Comparison of ENCODE assay signal across 22 mouse cellular contexts in the genomic region with DNA sequence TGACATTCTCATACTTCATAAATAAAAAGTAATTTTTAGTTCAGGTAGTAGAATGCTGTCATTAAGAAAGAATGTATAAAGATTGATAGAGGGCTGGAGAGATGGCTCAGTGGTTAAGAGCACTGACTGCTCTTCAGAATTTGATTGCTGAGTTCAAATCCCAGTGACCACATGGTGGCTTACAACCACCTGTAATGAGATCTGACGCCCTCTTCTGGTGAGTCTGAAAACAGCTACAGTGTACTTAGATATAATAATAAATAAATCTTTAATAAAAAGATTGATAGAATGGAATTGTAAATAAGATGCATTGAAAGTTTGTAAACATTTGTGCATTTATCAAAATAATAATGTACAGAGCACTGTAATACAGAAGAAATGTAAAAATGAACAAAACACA. TPM values are rescaled to one million over a fixed set of nuclear protein-coding genes. Genes with fewer than 3 reads are reported as not detected.
DNase-seq lines count a peak whose midpoint lies in the region; ATAC-seq and TF ChIP-seq lines count a peak whose summit lies in the region.
"Had no signal": no experiment of that assay in that cellular context is flagged by ENCODE, and none has a peak within 500 bp of the region (broad histone marks: within the 10 kb centered on the region; RNA-seq: fewer than 3 reads in every experiment).

No protein-coding gene starts in this region.

- ATAC-seq in hindbrain, postnatal 0 days: no peak
- ATAC-seq in hindbrain, embryonic 14.5 days (ENCODE audit: low FRiP score): no peak
- no peak for ATAC-seq in lung, postnatal 0 days
- ATAC-seq: activated CD4-positive, CD25-positive, alpha-beta regulatory T cell, adult 4 months; forebrain, embryonic 16.5 days; midbrain, embryonic 15.5 days had no signal

- no peaks in the 10 kb centered on the region for H3K9me3 ChIP-seq in hindbrain, postnatal 0 days (ENCODE audit: low read length)
- H3K9me3 ChIP-seq in hindbrain, embryonic 14.5 days (ENCODE audit: control insufficient read depth, low read length): no peaks in the 10 kb centered on the region
- no peaks in the 10 kb centered on the region for H3K9me3 ChIP-seq in lung, postnatal 0 days (ENCODE audit: low read length)
- H3K9me3 ChIP-seq: hindbrain, embryonic 13.5 days; limb, embryonic 10.5 days; lung, embryonic 15.5 days; midbrain, embryonic 15.5 days had no signal

- no peak overlapping the region for H3K4me3 ChIP-seq in hindbrain, postnatal 0 days (ENCODE audit: low read length)
- no peak overlapping the region for H3K4me3 ChIP-seq in hindbrain, embryonic 14.5 days (replicated peaks; ENCODE audit: low read length)
- no peak overlapping the region for H3K4me3 ChIP-seq in lung, postnatal 0 days (ENCODE audit: low read depth, low read length)
- H3K4me3 ChIP-seq: heart, embryonic 12.5 days; hindbrain, embryonic 13.5 days; limb, embryonic 10.5 days; lung, embryonic 15.5 days; midbrain, embryonic 15.5 days had no signal

- no peak overlapping the region for H3K4me2 ChIP-seq in hindbrain, postnatal 0 days (ENCODE audit: low read depth, low read length)
- no peak overlapping the region for H3K4me2 ChIP-seq in hindbrain, embryonic 14.5 days (replicated peaks)
- H3K4me2 ChIP-seq in lung, postnatal 0 days (replicated peaks; ENCODE audit: low read depth, low read length): no peak overlapping the region
- H3K4me2 ChIP-seq: heart, embryonic 12.5 days; hindbrain, embryonic 13.5 days; lung, embryonic 15.5 days; midbrain, embryonic 15.5 days had no signal

- no peak for TF ChIP-seq EP300 in lung, postnatal 0 days (IDR thresholded peaks at IDR 0.05)

- DNase-seq in hindbrain, postnatal 0 days (ENCODE audit: low spot score): no peak
- DNase-seq in hindbrain, embryonic 14.5 days (ENCODE audit: low spot score): no peak
- no peak for DNase-seq in lung, postnatal 0 days (ENCODE audit: low spot score)
- DNase-seq in lung, postnatal 10 days: no peak
- DNase-seq in CD4-positive helper T cell, adult 2 months (ENCODE audit: low read depth, low spot score): peak; percentile 10
- peak; percentile 28 for DNase-seq in splenic B cell, adult 2 months (ENCODE audit: low read depth, low spot score)
- no peak for DNase-seq in ovary, adult 18-20 months (ENCODE audit: low spot score)
- DNase-seq in urinary bladder, adult 2 months (ENCODE audit: low spot score): no peak
- DNase-seq: adrenal gland, postnatal 10 days; cerebellum, postnatal 14 days; embryo, embryonic 11 days; heart, postnatal 14 days; kidney, adult 11 months had no signal

- no peaks in the 10 kb centered on the region; the same call in 1 of the 2 replicates for H3K4me1 ChIP-seq in hindbrain, postnatal 0 days (ENCODE audit: insufficient read depth, low read length)
- peaks cover 15% of the 10 kb centered on the region for H3K4me1 ChIP-seq in hindbrain, embryonic 14.5 days (replicated peaks; ENCODE audit: control insufficient read depth, insufficient read depth, low read length)
- H3K4me1 ChIP-seq in lung, postnatal 0 days (ENCODE audit: insufficient read depth, low read depth, low read length): peaks cover 10% of the 10 kb centered on the region

- no peaks in the 10 kb centered on the region for H3K36me3 ChIP-seq in hindbrain, postnatal 0 days (ENCODE audit: insufficient read depth, low read length)
- no peaks in the 10 kb centered on the region for H3K36me3 ChIP-seq in hindbrain, embryonic 14.5 days (replicated peaks; ENCODE audit: control insufficient read depth, insufficient read depth)
- no peaks in the 10 kb centered on the region for H3K36me3 ChIP-seq in lung, postnatal 0 days (ENCODE audit: insufficient read depth, low read length)
- no peaks in the 10 kb centered on the region for H3K36me3 ChIP-seq in splenic B cell, adult 2 months (ENCODE audit: control insufficient read depth, insufficient read depth, low read length, poor library complexity, severe bottlenecking)
- H3K36me3 ChIP-seq: heart, embryonic 12.5 days; hindbrain, embryonic 13.5 days; limb, embryonic 10.5 days; lung, embryonic 15.5 days; midbrain, embryonic 15.5 days had no signal

- H3K9ac ChIP-seq in hindbrain, postnatal 0 days (replicated peaks; ENCODE audit: low read length): no peak overlapping the region
- no peak overlapping the region for H3K9ac ChIP-seq in hindbrain, embryonic 14.5 days
- no peak overlapping the region for H3K9ac ChIP-seq in lung, postnatal 0 days (replicated peaks; ENCODE audit: low read depth)
- H3K9ac ChIP-seq: heart, embryonic 12.5 days; hindbrain, embryonic 13.5 days; lung, embryonic 15.5 days; midbrain, embryonic 15.5 days had no signal

- 16% methylated on average over 1 of the region's 1 CpGs for WGBS in hindbrain, postnatal 0 days
- WGBS in hindbrain, embryonic 14.5 days: 3% methylated on average over 1 of the region's 1 CpGs
- WGBS in lung, postnatal 0 days: 0% methylated on average over 1 of the region's 1 CpGs

- no peaks in the 10 kb centered on the region for H3K27me3 ChIP-seq in hindbrain, postnatal 0 days (ENCODE audit: insufficient read depth, low read length)
- H3K27me3 ChIP-seq in hindbrain, embryonic 14.5 days (ENCODE audit: control insufficient read depth, insufficient read depth, low read length): no peaks in the 10 kb centered on the region
- H3K27me3 ChIP-seq in lung, postnatal 0 days (replicated peaks; ENCODE audit: insufficient read depth, low read length): 0 out of 2 replicates have a peak, but pooled peaks cover 7% of the 10 kb centered on the region
- 0 out of 2 replicates have a peak, but pooled peaks cover 2% of the 10 kb centered on the region for H3K27me3 ChIP-seq in splenic B cell, adult 2 months (ENCODE audit: control insufficient read depth, insufficient read depth, low read length, poor library complexity, severe bottlenecking)

- TF ChIP-seq CTCF in hindbrain, postnatal 0 days (IDR thresholded peaks at IDR 0.05; ENCODE audit: low read depth): peak; percentile 22; the same call in 1 of the 2 replicates
- TF ChIP-seq CTCF in lung, postnatal 0 days (IDR thresholded peaks at IDR 0.05): peak; percentile 28

- no peak overlapping the region for H3K27ac ChIP-seq in hindbrain, postnatal 0 days
- no peak overlapping the region for H3K27ac ChIP-seq in hindbrain, embryonic 14.5 days
- no peak overlapping the region for H3K27ac ChIP-seq in lung, postnatal 0 days (ENCODE audit: low read length)
- H3K27ac ChIP-seq: hindbrain, embryonic 13.5 days; limb, embryonic 10.5 days; lung, embryonic 15.5 days; midbrain, embryonic 15.5 days had no signal

RNA-seq across cellular contexts. Expression of a gene that starts 2.5 kb away (rescaled TPM):
- total RNA-seq in hindbrain, postnatal 0 days (2014; rRNA removed): 14.4 and 18.7 TPM in 2 replicates
- 7.4 and 9.0 TPM in 2 replicates for polyA plus RNA-seq in hindbrain, postnatal 0 days (2015; fragmentation: Nextera tagmentation; extraction: Ambion mirVana)
- 14.3 and 16.7 TPM in 2 replicates for polyA plus RNA-seq in hindbrain, embryonic 14.5 days (2014; fragmentation: Nextera tagmentation; extraction: Ambion mirVana)
- polyA plus RNA-seq in lung, postnatal 0 days (2015; fragmentation: Nextera tagmentation; extraction: Ambion mirVana): 0.45 and 0.55 TPM in 2 replicates
- 3.0 and 3.1 TPM in 2 replicates for polyA plus RNA-seq in urinary bladder, adult 2 months (2012; rRNA removed)
- total RNA-seq: granulocyte monocyte progenitor cell, adult 5-6 weeks; megakaryocyte, adult 5-6 weeks had no signal
- polyA plus RNA-seq: activated CD4-positive, CD25-positive, alpha-beta regulatory T cell, adult 4 months had no signal

RNA-seq across cellular contexts. Expression of a gene that starts 7.1 kb away (rescaled TPM):
- 13.8 and 18.5 TPM in 2 replicates for total RNA-seq in hindbrain, postnatal 0 days (2014; rRNA removed)
- polyA plus RNA-seq in hindbrain, postnatal 0 days (2015; fragmentation: Nextera tagmentation; extraction: Ambion mirVana): 17.6 and 22.0 TPM in 2 replicates
- 32.7 and 34.9 TPM in 2 replicates for polyA plus RNA-seq in hindbrain, embryonic 14.5 days (2014; fragmentation: Nextera tagmentation; extraction: Ambion mirVana)
- polyA plus RNA-seq in lung, postnatal 0 days (2015; fragmentation: Nextera tagmentation; extraction: Ambion mirVana): 28.3 and 32.7 TPM in 2 replicates
- polyA plus RNA-seq in urinary bladder, adult 2 months (2012; rRNA removed): 11.4 and 13.7 TPM in 2 replicates

Comparison
In these comparisons a context has a peak if more than half of its experiments do, and no peak if none do; other contexts are left out.
1. DNase-seq: peak in CD4-positive helper T cell, adult 2 months (single experiment) and splenic B cell, adult 2 months (single experiment); none in hindbrain, postnatal 0 days (single experiment), hindbrain, embryonic 14.5 days (single experiment), lung, postnatal 0 days (single experiment), lung, postnatal 10 days (single experiment), ovary, adult 18-20 months (single experiment) and urinary bladder, adult 2 months (single experiment).